Mouse (Mus musculus) CH12.LX (cell line): ENCODE measurements around the gene Fam20a. TPM values are rescaled to one million over a fixed set of nuclear protein-coding genes. Genes with fewer than 3 reads are reported as not detected.
A peak's percentile ranks its signal among the peaks of the same experiment; 100 is the strongest.

ENCODE experiments used
- DNase-seq: peaks from one replicate; pipeline ENCODE4 v3.0.0-alpha.2; 2013; ENCODE audit errors: extremely low read depth
- H3K27ac ChIP-seq: 2 replicates; pipeline ENCODE4 v1.5.1; 2012; ENCODE audit warnings: low read depth, mild to moderate bottlenecking, control low read depth, moderate library complexity; ENCODE audit not compliant: insufficient read depth
- H3K27me3 ChIP-seq: replicated peaks from 2 replicates; pipeline ENCODE3; 2012; ENCODE audit warnings: inconsistent platforms
- H3K36me3 ChIP-seq, 2 experiments: replicated peaks in 1 of 2; 2 replicates each; pipeline versions ENCODE3 to v1.6.1; 2012; ENCODE audit warnings: inconsistent platforms in 1 of 2, low read length in 1 of 2, mild to moderate bottlenecking in 1 of 2, mixed read lengths in 1 of 2, moderate library complexity in 1 of 2; ENCODE audit not compliant: control insufficient read depth in 1 of 2, insufficient read depth in 1 of 2
- H3K4me1 ChIP-seq, 2 experiments: 2 replicates each; pipeline ENCODE4 v1.6.1; 2012; ENCODE audit warnings: inconsistent platforms in 1 of 2, moderate library complexity in 1 of 2; ENCODE audit not compliant: insufficient read depth in 2 of 2, control insufficient read depth in 1 of 2
- H3K4me2 ChIP-seq: 2 replicates; pipeline ENCODE4 v1.6.1; 2012; ENCODE audit warnings: low read depth, mild to moderate bottlenecking, control low read depth; ENCODE audit not compliant: poor library complexity, insufficient read depth, severe bottlenecking
- H3K4me3 ChIP-seq, 3 experiments: fragments of 150-350 bp in 1 of 3; sonication (generic) in 1 of 3; replicated peaks in 1 of 3; 2 replicates each; pipeline versions ENCODE3 to v1.5.1; 2011 to 2012; ENCODE audit warnings: low read depth in 2 of 3, low read length in 2 of 3, mild to moderate bottlenecking in 2 of 3, moderate library complexity in 2 of 3, control low read depth in 1 of 3, improper control_type of control experiment in 1 of 3, inconsistent platforms in 1 of 3, mixed read lengths in 1 of 3; ENCODE audit not compliant: poor library complexity in 1 of 3
- H3K79me2 ChIP-seq: replicated peaks from 2 replicates; pipeline ENCODE4 v1.6.1; 2012; ENCODE audit warnings: mild to moderate bottlenecking, moderate library complexity; ENCODE audit not compliant: control insufficient read depth, poor library complexity, insufficient read depth, severe bottlenecking; ENCODE audit errors: extremely low read depth
- H3K9ac ChIP-seq: 2 replicates; pipeline ENCODE4 v1.6.1; 2012; ENCODE audit warnings: low read depth, mild to moderate bottlenecking, control low read depth, moderate library complexity; ENCODE audit not compliant: insufficient read depth
- H3K9me3 ChIP-seq: replicated peaks from 2 replicates; pipeline ENCODE3; 2012; ENCODE audit warnings: low read length, inconsistent platforms, mixed read lengths
- BHLHE40 ChIP-seq: IDR thresholded peaks from 2 replicates; pipeline ENCODE4 v1.6.1; 2011; ENCODE audit warnings: mild to moderate bottlenecking, low read depth, low read length, improper control_type of control experiment
- ELF1 ChIP-seq: IDR thresholded peaks from 2 replicates; pipeline ENCODE4 v1.6.1; 2014; ENCODE audit warnings: low read depth, mild to moderate bottlenecking, inconsistent platforms, low read length, improper control_type of control experiment
- EP300 ChIP-seq: IDR thresholded peaks from 2 replicates; pipeline ENCODE4 v1.6.1; 2011; ENCODE audit warnings: low read length, improper control_type of control experiment
- ETS1 ChIP-seq: conservative IDR thresholded peaks from 2 replicates; pipeline ENCODE4 v1.6.1; 2012; ENCODE audit warnings: low read depth, mild to moderate bottlenecking, inconsistent platforms, low read length, improper control_type of control experiment, moderate library complexity
- IRF4 ChIP-seq: IDR thresholded peaks from 2 replicates; pipeline ENCODE4 v1.6.1; 2014; ENCODE audit warnings: low read depth, mild to moderate bottlenecking, inconsistent platforms, low read length, improper control_type of control experiment
- JUN ChIP-seq: IDR thresholded peaks from 2 replicates; pipeline ENCODE4 v1.6.1; 2011; ENCODE audit warnings: low read depth, mild to moderate bottlenecking, low read length, improper control_type of control experiment, moderate library complexity; ENCODE audit not compliant: insufficient read depth
- JUND ChIP-seq: conservative IDR thresholded peaks from 2 replicates; pipeline ENCODE4 v1.6.1; 2011; ENCODE audit warnings: low read depth, low read length, improper control_type of control experiment
- MAFK ChIP-seq: IDR thresholded peaks from 2 replicates; pipeline ENCODE4 v1.6.1; 2011; ENCODE audit warnings: low read length, improper control_type of control experiment; ENCODE audit not compliant: insufficient replicate concordance
- MAX ChIP-seq: IDR thresholded peaks from 2 replicates; pipeline ENCODE4 v1.6.1; 2011; ENCODE audit warnings: low read length, improper control_type of control experiment
- MEF2A ChIP-seq: IDR thresholded peaks from 2 replicates; pipeline ENCODE4 v1.6.1; 2014; ENCODE audit warnings: low read depth, mild to moderate bottlenecking, inconsistent platforms, low read length, improper control_type of control experiment, borderline replicate concordance
- MXI1 ChIP-seq: IDR thresholded peaks from 2 replicates; pipeline ENCODE4 v1.6.1; 2011; ENCODE audit warnings: mild to moderate bottlenecking, low read depth, low read length, improper control_type of control experiment
- MYC ChIP-seq: IDR thresholded peaks from 2 replicates; pipeline ENCODE4 v1.6.1; 2011; ENCODE audit warnings: low read depth, mild to moderate bottlenecking, improper control_type of control experiment, low read length
- NRF1 ChIP-seq: IDR thresholded peaks from 2 replicates; pipeline ENCODE4 v1.6.1; 2014; ENCODE audit warnings: low read depth, mild to moderate bottlenecking, inconsistent platforms, low read length, improper control_type of control experiment, moderate library complexity
- PAX5 ChIP-seq: IDR thresholded peaks from 2 replicates; pipeline ENCODE4 v1.6.1; 2012; ENCODE audit warnings: low read length, inconsistent platforms, mixed read lengths
- POLR2A ChIP-seq: IDR thresholded peaks from 2 replicates; pipeline ENCODE4 v1.6.1; 2011; ENCODE audit warnings: low read depth, mild to moderate bottlenecking, improper control_type of control experiment, low read length
- POLR2AphosphoS2 ChIP-seq: IDR thresholded peaks from 2 replicates; pipeline ENCODE4 v1.6.1; 2011; ENCODE audit warnings: low read depth, low read length, improper control_type of control experiment
- RAD21 ChIP-seq: IDR thresholded peaks from 2 replicates; pipeline ENCODE4 v1.6.1; 2011; ENCODE audit warnings: low read depth, mild to moderate bottlenecking, low read length, improper control_type of control experiment, moderate library complexity
- SIN3A ChIP-seq: IDR thresholded peaks from 2 replicates; pipeline ENCODE4 v1.6.1; 2012; ENCODE audit warnings: low read length, improper control_type of control experiment, inconsistent platforms
- TBP ChIP-seq: conservative IDR thresholded peaks from 2 replicates; pipeline ENCODE4 v1.6.1; 2011; ENCODE audit warnings: low read depth, low read length, improper control_type of control experiment
- USF1 ChIP-seq: IDR thresholded peaks from 2 replicates; pipeline ENCODE4 v1.6.1; 2014; ENCODE audit warnings: low read depth, mild to moderate bottlenecking, inconsistent platforms, low read length, improper control_type of control experiment
- USF2 ChIP-seq: conservative IDR thresholded peaks from 2 replicates; pipeline ENCODE4 v1.6.1; 2011; ENCODE audit warnings: low read depth, low read length, improper control_type of control experiment
- ZKSCAN1 ChIP-seq: IDR thresholded peaks from 2 replicates; pipeline ENCODE4 v1.6.1; 2012; ENCODE audit warnings: low read depth, inconsistent platforms, low read length, improper control_type of control experiment, borderline replicate concordance
- ZNF384 ChIP-seq: IDR thresholded peaks from 2 replicates; pipeline ENCODE4 v1.6.1; 2012; ENCODE audit warnings: low read depth, low read length, improper control_type of control experiment, inconsistent platforms
- dilution Hi-C: fragments of 300-500 bp; cut with MboI; formaldehyde crosslinking; loops from 2 replicates; pipeline ENCODE4 v1.14.3; 2020; ENCODE audit warnings: low sequenced_read_pairs; ENCODE audit not compliant: extremely low pct_unique_long_range_greater_than_20kb, extremely low pct_ligation_motif_present
- in situ Hi-C: fragments of 300-500 bp; cut with MboI; formaldehyde crosslinking; loops from 3 replicates; pipeline ENCODE4 v1.14.3; 2019; ENCODE audit warnings: low sequenced_read_pairs, low pct_ligation_motif_present, low pct_unique_long_range_greater_than_20kb, mixed read lengths
- polyA plus RNA-seq: library from polyadenylated mRNA; unstranded; fragments of >175 nt; gene quantifications from 2 replicates; pipeline ENCODE4 v1.2.1, GENCODE M21; 2012; ENCODE audit warnings: low read depth; ENCODE audit not compliant: insufficient read length
- total RNA-seq, 2 experiments: library from RNA; depleted of rRNA; stranded (reverse); fragments of 300-350 nt in 1 of 2; fragments of >200 nt in 1 of 2; gene quantifications; 2 replicates each; pipeline ENCODE4 v1.2.3; 2012 to 2014

Gene Fam20a
- total and polyA plus RNA-seq, 3 experiments = 0.08 TPM; not detected in 2

- no peak overlapping the region for H3K4me3 ChIP-seq
- no peak overlapping the region for H3K9ac ChIP-seq
- in situ Hi-C loops = no loop called here
- DNase-seq = no peak
- peaks cover 37 to 56% of the 10 kb centered on the region in 2 experiments for H3K36me3 ChIP-seq
- no peaks in the 10 kb centered on the region for H3K9me3 ChIP-seq
- no peak overlapping the region for H3K4me2 ChIP-seq
- H3K27ac ChIP-seq = no peak overlapping the region
- no peak for TF ChIP-seq IRF4
- peaks cover 6 to 37% of the 10 kb centered on the region in 2 experiments for H3K4me1 ChIP-seq
- dilution Hi-C loops = no loop called here
- H3K79me2 ChIP-seq = peaks cover 73% of the 10 kb centered on the region
- H3K27me3 ChIP-seq = no peaks in the 10 kb centered on the region
Measured at GRCm38 (mm10) chr11:109654581-109654980, 67.5 kb downstream of the Fam20a start.

DNA sequence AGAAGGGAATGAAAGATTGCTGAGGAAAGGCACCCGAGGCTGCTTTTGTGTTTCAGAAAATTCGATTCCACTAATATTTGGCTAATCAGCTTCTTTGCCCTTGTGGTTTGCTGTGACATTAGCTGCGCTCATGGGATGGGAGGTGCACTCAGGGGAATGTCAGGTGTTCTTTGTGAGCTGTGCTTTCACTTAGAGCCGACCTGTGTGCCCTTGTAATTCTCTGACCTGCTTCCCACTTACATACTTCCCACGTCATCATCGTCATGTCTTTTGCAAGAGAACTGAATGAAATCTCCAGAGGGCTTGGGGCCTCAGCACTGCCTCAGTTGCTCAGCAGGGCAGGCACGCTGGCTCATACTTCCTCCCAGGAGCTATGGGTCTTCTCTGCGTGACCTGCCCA, 68.9 kb downstream of the Fam20a start:
- H3K36me3 ChIP-seq = peaks cover 33 to 46% of the 10 kb centered on the region in 2 experiments
- H3K4me1 ChIP-seq = peaks cover 14 to 48% of the 10 kb centered on the region in 2 experiments
- peaks cover 63% of the 10 kb centered on the region for H3K79me2 ChIP-seq
- H3K27me3 ChIP-seq = no peaks in the 10 kb centered on the region
- in situ Hi-C loops (no loop called here), dilution Hi-C loops (no loop called here)
- DNase-seq = no peak
- no peak overlapping the region for H3K4me3 ChIP-seq
- H3K9me3 ChIP-seq = no peaks in the 10 kb centered on the region
- no peak overlapping the region; the same call in 1 of the 2 replicates for H3K4me2 ChIP-seq
- H3K9ac ChIP-seq = no peak overlapping the region; the same call in 1 of the 2 replicates
- TF ChIP-seq PAX5 (no peak), MYC (no peak), ETS1 (no peak), TBP (no peak), BHLHE40 (no peak), MAX (no peak), RAD21 (no peak), ZNF384 (no peak)
- TF ChIP-seq, all 38 proteins: peak for 0
- no peak overlapping the region for H3K27ac ChIP-seq

DNA sequence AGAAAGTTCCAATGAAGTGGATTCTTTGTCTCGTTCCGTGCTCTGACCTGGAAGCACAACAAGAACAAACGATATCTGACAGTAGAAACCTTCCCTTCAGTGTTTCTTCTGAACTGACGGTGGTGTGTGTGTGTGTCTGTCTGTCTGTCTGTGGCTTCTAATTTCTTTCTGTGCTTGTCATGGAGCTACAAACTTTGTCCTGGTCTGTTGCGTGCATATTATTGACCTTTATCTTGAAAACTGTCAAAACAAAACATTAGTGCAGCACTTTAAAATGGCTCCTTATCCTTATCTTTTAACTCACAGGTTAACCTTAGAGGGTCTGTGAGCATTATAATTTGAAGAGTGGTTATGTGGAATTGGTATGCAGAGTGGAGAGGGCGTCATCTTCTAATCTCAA, 69.6 kb downstream of the Fam20a start:
- Histone ChIP-seq H3K27me3 (no peaks in the 10 kb centered on the region), H3K9me3 (no peaks in the 10 kb centered on the region), H3K4me2 (peak overlapping the region; percentile 93), H3K9ac (peak overlapping the region; percentile 97), H3K4me3 (peak overlapping the region; percentile 78 to 92 (median 82)), H3K4me1 (peaks cover 14 to 48% of the 10 kb centered on the region in 2 experiments), H3K36me3 (peaks cover 33 to 46% of the 10 kb centered on the region in 2 experiments), H3K27ac (no peak overlapping the region), H3K79me2 (peaks cover 58% of the 10 kb centered on the region)
- dilution Hi-C loops (no loop called here), in situ Hi-C loops (no loop called here)
- TF ChIP-seq POLR2AphosphoS2 (no peak), USF1 (no peak), JUND (no peak), MAFK (no peak), POLR2A (no peak), NRF1 (no peak), ZKSCAN1 (no peak), SIN3A (no peak), IRF4 (no peak), MXI1 (no peak), USF2 (no peak), MEF2A (no peak), BHLHE40 (no peak), ELF1 (no peak), PAX5 (no peak), EP300 (no peak), TBP (no peak), JUN (no peak)
- no peak for DNase-seq
